Mouse (Mus musculus): ENCODE data around the gene Tldc1.

GRCm38 (mm10) chr8:119812650-119813431 lies 34.6 kb upstream of the Tldc1 start:
- no peak for TF ChIP-seq POLR2A (IDR thresholded peaks at IDR 0.05; ENCODE audit: low read depth, low read length)
- TF ChIP-seq CTCF (IDR thresholded peaks at IDR 0.05; ENCODE audit: borderline replicate concordance, insufficient read depth, low read length), result no peak

Data from embryonic fibroblast, embryonic 13.5 days (primary cell).